Mouse (Mus musculus): Measurements from ENCODE around the gene Gm20388. TPM values are rescaled to one million over a fixed set of nuclear protein-coding genes. Genes with fewer than 3 reads are reported as not detected.

The Gm20388 gene
- polyA plus RNA-seq, 1 experiment: 59.3 TPM

- peak; percentile 16 for DNase-seq (ENCODE audit: low read depth)
- no peak for TF ChIP-seq POLR2A (IDR thresholded peaks at IDR 0.05; ENCODE audit: borderline replicate concordance, extremely low read depth, insufficient read depth, insufficient read length, poor library complexity, severe bottlenecking)
- TF ChIP-seq CTCF (IDR thresholded peaks at IDR 0.05; ENCODE audit: borderline replicate concordance, extremely low read depth, insufficient read depth, insufficient read length): no peak
Measured at GRCm38 (mm10) chr8:121477851-121478547, 1567.4 kb downstream of the Gm20388 start.

- TF ChIP-seq CTCF (IDR thresholded peaks at IDR 0.05; ENCODE audit: borderline replicate concordance, extremely low read depth, insufficient read depth, insufficient read length) (no peak), POLR2A (IDR thresholded peaks at IDR 0.05; ENCODE audit: borderline replicate concordance, extremely low read depth, insufficient read depth, insufficient read length, poor library complexity, severe bottlenecking) (no peak)
- DNase-seq (ENCODE audit: low read depth): no peak
Measured at GRCm38 (mm10) chr8:121479144-121479543, 1568.5 kb downstream of the Gm20388 start.

- no peak for TF ChIP-seq CTCF (IDR thresholded peaks at IDR 0.05; ENCODE audit: borderline replicate concordance, extremely low read depth, insufficient read depth, insufficient read length)
- TF ChIP-seq POLR2A (IDR thresholded peaks at IDR 0.05; ENCODE audit: borderline replicate concordance, extremely low read depth, insufficient read depth, insufficient read length, poor library complexity, severe bottlenecking): no peak
- peak; percentile 75 for DNase-seq (ENCODE audit: low read depth)
Measured at GRCm38 (mm10) chr8:121480411-121481031, 1569.9 kb downstream of the Gm20388 start.

- DNase-seq (ENCODE audit: low read depth): no peak
- TF ChIP-seq CTCF (IDR thresholded peaks at IDR 0.05; ENCODE audit: borderline replicate concordance, extremely low read depth, insufficient read depth, insufficient read length) (no peak), POLR2A (IDR thresholded peaks at IDR 0.05; ENCODE audit: borderline replicate concordance, extremely low read depth, insufficient read depth, insufficient read length, poor library complexity, severe bottlenecking) (no peak)
Measured at GRCm38 (mm10) chr8:121484072-121484782, 1573.6 kb downstream of the Gm20388 start.

- TF ChIP-seq CTCF (IDR thresholded peaks at IDR 0.05; ENCODE audit: borderline replicate concordance, extremely low read depth, insufficient read depth, insufficient read length): no peak
- no peak for TF ChIP-seq POLR2A (IDR thresholded peaks at IDR 0.05; ENCODE audit: borderline replicate concordance, extremely low read depth, insufficient read depth, insufficient read length, poor library complexity, severe bottlenecking)
- no peak for DNase-seq (ENCODE audit: low read depth)
Measured at GRCm38 (mm10) chr8:121491633-121492032, 1581.0 kb downstream of the Gm20388 start.

GRCm38 (mm10) chr8:121497621-121498020, 1587.0 kb downstream of the Gm20388 start:
- no peak for TF ChIP-seq POLR2A (IDR thresholded peaks at IDR 0.05; ENCODE audit: borderline replicate concordance, extremely low read depth, insufficient read depth, insufficient read length, poor library complexity, severe bottlenecking)
- DNase-seq (ENCODE audit: low read depth): no peak

GRCm38 (mm10) chr8:121511751-121512150, 1601.1 kb downstream of the Gm20388 start:
- no peak for DNase-seq (ENCODE audit: low read depth)
- TF ChIP-seq CTCF (IDR thresholded peaks at IDR 0.05; ENCODE audit: borderline replicate concordance, extremely low read depth, insufficient read depth, insufficient read length): no peak
- TF ChIP-seq POLR2A (IDR thresholded peaks at IDR 0.05; ENCODE audit: borderline replicate concordance, extremely low read depth, insufficient read depth, insufficient read length, poor library complexity, severe bottlenecking): no peak

- no peak for TF ChIP-seq POLR2A (IDR thresholded peaks at IDR 0.05; ENCODE audit: borderline replicate concordance, extremely low read depth, insufficient read depth, insufficient read length, poor library complexity, severe bottlenecking)
- peak; percentile 95 for TF ChIP-seq CTCF (IDR thresholded peaks at IDR 0.05; ENCODE audit: borderline replicate concordance, extremely low read depth, insufficient read depth, insufficient read length)
- DNase-seq (ENCODE audit: low read depth): peak; percentile 82
Measured at GRCm38 (mm10) chr8:121513429-121513828, 1602.8 kb downstream of the Gm20388 start.

- no peak for DNase-seq (ENCODE audit: low read depth)
- no peak for TF ChIP-seq CTCF (IDR thresholded peaks at IDR 0.05; ENCODE audit: borderline replicate concordance, extremely low read depth, insufficient read depth, insufficient read length)
- no peak for TF ChIP-seq POLR2A (IDR thresholded peaks at IDR 0.05; ENCODE audit: borderline replicate concordance, extremely low read depth, insufficient read depth, insufficient read length, poor library complexity, severe bottlenecking)
Measured at GRCm38 (mm10) chr8:121525111-121525818, 1614.6 kb downstream of the Gm20388 start.

- DNase-seq (ENCODE audit: low read depth): no peak
- TF ChIP-seq POLR2A (IDR thresholded peaks at IDR 0.05; ENCODE audit: borderline replicate concordance, extremely low read depth, insufficient read depth, insufficient read length, poor library complexity, severe bottlenecking): no peak
- TF ChIP-seq CTCF (IDR thresholded peaks at IDR 0.05; ENCODE audit: borderline replicate concordance, extremely low read depth, insufficient read depth, insufficient read length): no peak
Measured at GRCm38 (mm10) chr8:121526811-121527550, 1616.3 kb downstream of the Gm20388 start.

Measured in brain, embryonic 14.5 days (tissue).